Mouse (Mus musculus): ENCODE results near the gene Map1s.
A peak's percentile ranks its signal among the peaks of the same experiment; 100 is the strongest.

The Map1s gene

DNA sequence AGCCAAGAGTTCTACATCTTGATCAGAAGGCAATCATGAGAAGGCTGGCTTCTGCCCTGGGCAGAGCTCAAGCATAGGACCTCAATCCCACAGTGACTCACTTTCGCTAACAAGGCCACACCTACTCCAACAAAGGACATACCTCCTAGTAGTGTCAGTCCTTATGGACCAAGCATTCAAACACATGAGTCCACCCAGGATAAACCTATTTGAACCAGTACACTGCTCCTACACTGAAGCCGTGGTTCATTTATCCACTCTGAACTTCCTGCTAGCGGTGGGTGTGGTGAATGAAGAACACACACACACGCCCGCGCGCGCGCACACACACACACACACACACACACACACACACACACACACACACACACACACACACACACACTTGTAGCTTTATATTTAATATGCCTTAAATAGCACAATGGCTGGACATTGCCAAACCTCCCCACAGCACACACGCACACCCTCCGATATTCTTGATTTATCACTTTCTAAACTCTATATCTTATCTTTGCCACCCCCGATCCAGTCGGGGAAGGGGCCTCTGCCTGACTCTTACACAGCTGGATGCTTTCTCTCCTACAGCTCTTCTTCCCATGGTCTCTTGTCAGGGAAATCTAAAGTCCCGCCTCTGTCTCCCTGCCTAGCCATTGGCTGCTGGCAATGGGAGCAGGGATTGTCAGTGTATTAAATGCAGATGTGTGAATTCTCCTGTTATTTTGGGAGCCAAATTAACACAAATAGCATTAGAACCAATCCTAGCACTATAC is 55.2 kb downstream of the Map1s start:
- Histone ChIP-seq H3K4me1 (replicated peaks; ENCODE audit: low read depth, low read length) (0 out of 2 replicates have a peak, but pooled peaks cover 3% of the 10 kb centered on the region), H3K4me3 (replicated peaks; ENCODE audit: low read length) (no peak overlapping the region), H3K36me3 (ENCODE audit: insufficient read depth, low read length) (no peaks in the 10 kb centered on the region), H3K9me3 (ENCODE audit: low read length) (no peaks in the 10 kb centered on the region), H3K27me3 (ENCODE audit: insufficient read depth, low read length) (no peaks in the 10 kb centered on the region)
- no peak for TF ChIP-seq NANOG (IDR thresholded peaks at IDR 0.05; ENCODE audit: borderline replicate concordance, low read length)
- no peak for TF ChIP-seq CTCF (conservative IDR thresholded peaks at IDR 0.05; ENCODE audit: low read length)
- no peak for TF ChIP-seq POU5F1 (IDR thresholded peaks at IDR 0.05; ENCODE audit: borderline replicate concordance, low read length)

DNA sequence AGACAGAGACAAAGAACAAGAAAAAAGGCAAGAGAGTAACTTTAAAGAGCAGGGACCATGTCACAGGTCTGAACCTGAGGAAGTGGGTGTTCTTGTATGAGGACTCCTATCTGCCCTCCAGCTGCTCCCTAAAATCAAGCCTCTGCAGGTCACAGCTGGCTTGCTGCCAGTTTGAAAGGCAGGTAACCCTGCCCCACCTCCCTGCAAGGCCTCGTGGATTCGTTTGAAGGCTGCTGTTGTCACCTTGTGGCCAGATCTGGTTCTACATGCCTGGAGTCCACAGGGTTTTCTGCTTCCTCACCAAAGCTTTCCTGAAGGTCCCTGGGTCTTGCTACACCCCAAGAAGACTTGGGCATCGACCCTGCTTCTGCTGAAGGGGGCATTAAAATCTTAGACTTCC is 58.4 kb downstream of the Map1s start:
- no peak overlapping the region for H3K4me3 ChIP-seq (replicated peaks; ENCODE audit: low read length)
- no peaks in the 10 kb centered on the region for H3K27me3 ChIP-seq (ENCODE audit: insufficient read depth, low read length)
- TF ChIP-seq NANOG (IDR thresholded peaks at IDR 0.05; ENCODE audit: borderline replicate concordance, low read length): no peak
- peak; percentile 80 for TF ChIP-seq CTCF (conservative IDR thresholded peaks at IDR 0.05; ENCODE audit: low read length)
- no peak for TF ChIP-seq POU5F1 (IDR thresholded peaks at IDR 0.05; ENCODE audit: borderline replicate concordance, low read length)
- 0 out of 2 replicates have a peak, but pooled peaks cover 3% of the 10 kb centered on the region for H3K4me1 ChIP-seq (replicated peaks; ENCODE audit: low read depth, low read length)
- no peaks in the 10 kb centered on the region for H3K9me3 ChIP-seq (ENCODE audit: low read length)
- H3K36me3 ChIP-seq (ENCODE audit: insufficient read depth, low read length): no peaks in the 10 kb centered on the region

DNA sequence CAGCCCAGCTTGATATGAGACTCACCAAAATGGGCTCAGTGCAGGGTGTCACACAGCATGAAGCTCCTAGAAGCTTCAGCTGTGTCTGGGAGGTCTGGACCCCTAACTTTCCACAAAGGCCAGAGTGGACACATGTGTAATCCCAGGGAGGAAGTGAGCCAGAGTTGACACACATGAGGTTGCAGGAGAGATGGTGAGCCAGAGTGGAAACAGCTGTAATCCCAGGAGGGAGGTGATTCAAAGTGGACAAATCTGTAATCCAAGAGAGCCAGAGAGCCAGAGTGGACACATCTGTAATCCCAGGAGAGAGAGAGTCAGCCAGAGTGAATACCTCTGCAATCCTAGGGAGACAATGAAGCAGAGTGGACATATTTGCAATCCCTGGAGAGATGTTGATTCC is 59.1 kb downstream of the Map1s start:
- no peak overlapping the region for H3K4me3 ChIP-seq (replicated peaks; ENCODE audit: low read length)
- TF ChIP-seq NANOG (IDR thresholded peaks at IDR 0.05; ENCODE audit: borderline replicate concordance, low read length) (no peak), CTCF (conservative IDR thresholded peaks at IDR 0.05; ENCODE audit: low read length) (no peak), POU5F1 (IDR thresholded peaks at IDR 0.05; ENCODE audit: borderline replicate concordance, low read length) (no peak)
- no peaks in the 10 kb centered on the region for H3K27me3 ChIP-seq (ENCODE audit: insufficient read depth, low read length)
- no peaks in the 10 kb centered on the region for H3K9me3 ChIP-seq (ENCODE audit: low read length)
- H3K36me3 ChIP-seq (ENCODE audit: insufficient read depth, low read length): no peaks in the 10 kb centered on the region
- 0 out of 2 replicates have a peak, but pooled peaks cover 3% of the 10 kb centered on the region for H3K4me1 ChIP-seq (replicated peaks; ENCODE audit: low read depth, low read length)
